Mouse (Mus musculus): Measurements from ENCODE around the gene Oaf. TPM values are rescaled to one million over a fixed set of nuclear protein-coding genes. Genes with fewer than 3 reads are reported as not detected.

Oaf gene
- polyA plus RNA-seq, 1 experiment, result 35.7 TPM

GRCm38 (mm10) chr9:43232286-43232685, 7.4 kb downstream of the Oaf start:
- no peak for TF ChIP-seq POLR2A (IDR thresholded peaks at IDR 0.05; ENCODE audit: low read depth, low read length)
- no peak for TF ChIP-seq CTCF (IDR thresholded peaks at IDR 0.05; ENCODE audit: extremely low read depth, insufficient read length, insufficient replicate concordance, low read depth, low read length)
- peak overlapping the region; percentile 60 for H3K27ac ChIP-seq (ENCODE audit: insufficient read depth, low read depth, low read length)
- 9% methylated on average over 5 of the region's 5 CpGs for WGBS
- no peaks in the 10 kb centered on the region for H3K27me3 ChIP-seq (ENCODE audit: control insufficient read depth, insufficient read depth, low read length)
- no peak overlapping the region for H3K4me3 ChIP-seq (ENCODE audit: low read depth, low read length)
- H3K4me1 ChIP-seq (ENCODE audit: control insufficient read depth, insufficient read depth, insufficient read length, low read length), result peaks cover 40% of the 10 kb centered on the region
- H3K36me3 ChIP-seq (ENCODE audit: control insufficient read depth, insufficient read depth, low read length), result peaks cover 1% of the 10 kb centered on the region; the same call in 1 of the 2 replicates

- Histone ChIP-seq H3K27ac (ENCODE audit: insufficient read depth, low read depth, low read length) (peak overlapping the region; percentile 82), H3K36me3 (ENCODE audit: control insufficient read depth, insufficient read depth, low read length) (peaks cover 1% of the 10 kb centered on the region; the same call in 1 of the 2 replicates)
Measured at GRCm38 (mm10) chr9:43231805-43232204, 7.9 kb downstream of the Oaf start.

GRCm38 (mm10) chr9:43230886-43231285, 8.8 kb downstream of the Oaf start:
- H3K27ac ChIP-seq (ENCODE audit: insufficient read depth, low read depth, low read length), result peak overlapping the region; percentile 82

More at GRCm38 (mm10) chr9:43231805-43232204, 7.9 kb downstream of the Oaf start:
- no peaks in the 10 kb centered on the region for H3K27me3 ChIP-seq (ENCODE audit: control insufficient read depth, insufficient read depth, low read length)
- TF ChIP-seq POLR2A (IDR thresholded peaks at IDR 0.05; ENCODE audit: low read depth, low read length), result no peak
- TF ChIP-seq CTCF (IDR thresholded peaks at IDR 0.05; ENCODE audit: extremely low read depth, insufficient read length, insufficient replicate concordance, low read depth, low read length), result no peak
- WGBS, result 40% methylated on average over 4 of the region's 4 CpGs
- peaks cover 39% of the 10 kb centered on the region for H3K4me1 ChIP-seq (ENCODE audit: control insufficient read depth, insufficient read depth, insufficient read length, low read length)
- peak overlapping the region; percentile 5; the same call in 1 of the 2 replicates for H3K4me3 ChIP-seq (ENCODE audit: low read depth, low read length)

GRCm38 (mm10) chr9:43229962-43230361, 9.7 kb downstream of the Oaf start:
- Histone ChIP-seq H3K4me1 (ENCODE audit: control insufficient read depth, insufficient read depth, insufficient read length, low read length) (peaks cover 54% of the 10 kb centered on the region), H3K27me3 (ENCODE audit: control insufficient read depth, insufficient read depth, low read length) (no peaks in the 10 kb centered on the region), H3K27ac (ENCODE audit: insufficient read depth, low read depth, low read length) (peak overlapping the region; percentile 82; the same call in 1 of the 2 replicates), H3K36me3 (ENCODE audit: control insufficient read depth, insufficient read depth, low read length) (peaks cover 1% of the 10 kb centered on the region; the same call in 1 of the 2 replicates), H3K4me3 (ENCODE audit: low read depth, low read length) (no peak overlapping the region)
- WGBS, result 86% methylated on average over 7 of the region's 7 CpGs
- TF ChIP-seq CTCF (IDR thresholded peaks at IDR 0.05; ENCODE audit: extremely low read depth, insufficient read length, insufficient replicate concordance, low read depth, low read length) (no peak), POLR2A (IDR thresholded peaks at IDR 0.05; ENCODE audit: low read depth, low read length) (no peak)

More at GRCm38 (mm10) chr9:43230886-43231285, 8.8 kb downstream of the Oaf start:
- H3K27me3 ChIP-seq (ENCODE audit: control insufficient read depth, insufficient read depth, low read length), result no peaks in the 10 kb centered on the region
- peaks cover 1% of the 10 kb centered on the region; the same call in 1 of the 2 replicates for H3K36me3 ChIP-seq (ENCODE audit: control insufficient read depth, insufficient read depth, low read length)
- H3K4me3 ChIP-seq (ENCODE audit: low read depth, low read length), result no peak overlapping the region
- peaks cover 46% of the 10 kb centered on the region for H3K4me1 ChIP-seq (ENCODE audit: control insufficient read depth, insufficient read depth, insufficient read length, low read length)
- WGBS, result 69% methylated on average over 4 of the region's 4 CpGs
- TF ChIP-seq CTCF (IDR thresholded peaks at IDR 0.05; ENCODE audit: extremely low read depth, insufficient read length, insufficient replicate concordance, low read depth, low read length) (no peak), POLR2A (IDR thresholded peaks at IDR 0.05; ENCODE audit: low read depth, low read length) (no peak)

- H3K27ac ChIP-seq (ENCODE audit: insufficient read depth, low read depth, low read length), result 0 out of 2 replicates have a peak overlapping the region, but pooled peaks have one; percentile 0
- H3K4me1 ChIP-seq (ENCODE audit: control insufficient read depth, insufficient read depth, insufficient read length, low read length), result peaks cover 54% of the 10 kb centered on the region
Measured at GRCm38 (mm10) chr9:43229398-43229895, 10.3 kb downstream of the Oaf start.

GRCm38 (mm10) chr9:43228745-43229144, 11.0 kb downstream of the Oaf start:
- 0 out of 2 replicates have a peak overlapping the region, but pooled peaks have one; percentile 0 for H3K27ac ChIP-seq (ENCODE audit: insufficient read depth, low read depth, low read length)
- no peaks in the 10 kb centered on the region for H3K27me3 ChIP-seq (ENCODE audit: control insufficient read depth, insufficient read depth, low read length)
- H3K4me1 ChIP-seq (ENCODE audit: control insufficient read depth, insufficient read depth, insufficient read length, low read length), result peaks cover 54% of the 10 kb centered on the region
- WGBS, result 82% methylated on average over 2 of the region's 2 CpGs
- no peak for TF ChIP-seq CTCF (IDR thresholded peaks at IDR 0.05; ENCODE audit: extremely low read depth, insufficient read length, insufficient replicate concordance, low read depth, low read length)
- TF ChIP-seq POLR2A (IDR thresholded peaks at IDR 0.05; ENCODE audit: low read depth, low read length), result no peak
- H3K4me3 ChIP-seq (ENCODE audit: low read depth, low read length), result no peak overlapping the region
- peaks cover 1% of the 10 kb centered on the region; the same call in 1 of the 2 replicates for H3K36me3 ChIP-seq (ENCODE audit: control insufficient read depth, insufficient read depth, low read length)

More at GRCm38 (mm10) chr9:43229398-43229895, 10.3 kb downstream of the Oaf start:
- no peak for TF ChIP-seq POLR2A (IDR thresholded peaks at IDR 0.05; ENCODE audit: low read depth, low read length)
- no peak for TF ChIP-seq CTCF (IDR thresholded peaks at IDR 0.05; ENCODE audit: extremely low read depth, insufficient read length, insufficient replicate concordance, low read depth, low read length)
- WGBS, result 84% methylated on average over 10 of the region's 10 CpGs
- H3K4me3 ChIP-seq (ENCODE audit: low read depth, low read length), result no peak overlapping the region
- H3K27me3 ChIP-seq (ENCODE audit: control insufficient read depth, insufficient read depth, low read length), result no peaks in the 10 kb centered on the region
- H3K36me3 ChIP-seq (ENCODE audit: control insufficient read depth, insufficient read depth, low read length), result peaks cover 1% of the 10 kb centered on the region; the same call in 1 of the 2 replicates

- H3K4me1 ChIP-seq (ENCODE audit: control insufficient read depth, insufficient read depth, insufficient read length, low read length), result peaks cover 52% of the 10 kb centered on the region
- H3K27ac ChIP-seq (ENCODE audit: insufficient read depth, low read depth, low read length), result peak overlapping the region; percentile 92
- WGBS, result 28% methylated on average over 8 of the region's 8 CpGs
- H3K36me3 ChIP-seq (ENCODE audit: control insufficient read depth, insufficient read depth, low read length), result peaks cover 3% of the 10 kb centered on the region; the same call in 1 of the 2 replicates
- no peaks in the 10 kb centered on the region for H3K27me3 ChIP-seq (ENCODE audit: control insufficient read depth, insufficient read depth, low read length)
- TF ChIP-seq CTCF (IDR thresholded peaks at IDR 0.05; ENCODE audit: extremely low read depth, insufficient read length, insufficient replicate concordance, low read depth, low read length), result no peak
- TF ChIP-seq POLR2A (IDR thresholded peaks at IDR 0.05; ENCODE audit: low read depth, low read length), result no peak
- H3K4me3 ChIP-seq (ENCODE audit: low read depth, low read length), result no peak overlapping the region
Measured at GRCm38 (mm10) chr9:43227626-43228025, 12.1 kb downstream of the Oaf start.
